Comparison of ENCODE assay signal across 9 mouse cellular contexts in genomic region chr2:170258367-170258766, GRCm38 (mm10).
DNase-seq lines count a peak whose midpoint lies in the region; ATAC-seq lines count a peak whose summit lies in the region.
"Had no signal": no experiment of that assay in that cellular context is flagged by ENCODE, and none has a peak within 500 bp of the region (broad histone marks: within the 10 kb centered on the region; RNA-seq: fewer than 3 reads in every experiment).

No protein-coding gene starts in this region.

- no peaks in the 10 kb centered on the region for H3K4me1 ChIP-seq in lung, embryonic 16.5 days (replicated peaks; ENCODE audit: control insufficient read depth, insufficient read depth, low read length)

- H3K9ac ChIP-seq in lung, embryonic 16.5 days (ENCODE audit: low read length), result no peak overlapping the region

- no peaks in the 10 kb centered on the region for H3K9me3 ChIP-seq in lung, embryonic 16.5 days (ENCODE audit: control insufficient read depth, low read length)

- ATAC-seq in lung, embryonic 16.5 days (ENCODE audit: low read depth), result peak; percentile 57
- no peak for ATAC-seq in cerebellum, adult (ENCODE audit: insufficient number of reproducible peaks, low FRiP score, low TSS enrichment)

- WGBS in lung, embryonic 16.5 days, result 40% methylated on average over 12 of the region's 13 CpGs

- H3K27ac ChIP-seq in lung, embryonic 16.5 days (ENCODE audit: low read length), result no peak overlapping the region

- peak; percentile 35 for DNase-seq in adrenal gland, postnatal 10 days
- DNase-seq in adrenal gland, postnatal 4 days (ENCODE audit: low spot score in 2 of 2), result no peak
- no peak for DNase-seq in lung, postnatal 25 days (ENCODE audit: low spot score)
- DNase-seq in kidney, postnatal 14 days, result peak; percentile 70
- DNase-seq in left cerebral cortex, adult 9 months (ENCODE audit: low spot score in 2 of 2), result no peak
- DNase-seq in layer of hippocampus, adult 9-11 months, result no peak
- DNase-seq: cerebellum, postnatal 36 days had no signal

- H3K4me2 ChIP-seq in lung, embryonic 16.5 days (ENCODE audit: low read depth, low read length), result no peak overlapping the region

- no peak overlapping the region for H3K4me3 ChIP-seq in lung, embryonic 16.5 days (ENCODE audit: low read length)

- H3K27me3 ChIP-seq in lung, embryonic 16.5 days (ENCODE audit: control insufficient read depth, insufficient read depth, low read depth, low read length), result no peaks in the 10 kb centered on the region

- no peaks in the 10 kb centered on the region for H3K36me3 ChIP-seq in lung, embryonic 16.5 days (ENCODE audit: control insufficient read depth, insufficient read depth, low read length)

Comparison
In these comparisons a context has a peak if more than half of its experiments do, and no peak if none do; other contexts are left out.
1. DNase-seq: peak in adrenal gland, postnatal 10 days (single experiment) and kidney, postnatal 14 days (single experiment); none in adrenal gland, postnatal 4 days (0 of 2), lung, postnatal 25 days (single experiment), left cerebral cortex, adult 9 months (0 of 2) and layer of hippocampus, adult 9-11 months (single experiment).